Mouse (Mus musculus): ENCODE measurements at regions not wholly inside any gene's neighbourhood (a gene's known extent, or its start where the extent isn't known, plus 50 kb on each side); places are given as distances from the start of the nearest gene placed in this dataset.
A peak's percentile ranks its signal among the peaks of the same experiment; 100 is the strongest.

DNA sequence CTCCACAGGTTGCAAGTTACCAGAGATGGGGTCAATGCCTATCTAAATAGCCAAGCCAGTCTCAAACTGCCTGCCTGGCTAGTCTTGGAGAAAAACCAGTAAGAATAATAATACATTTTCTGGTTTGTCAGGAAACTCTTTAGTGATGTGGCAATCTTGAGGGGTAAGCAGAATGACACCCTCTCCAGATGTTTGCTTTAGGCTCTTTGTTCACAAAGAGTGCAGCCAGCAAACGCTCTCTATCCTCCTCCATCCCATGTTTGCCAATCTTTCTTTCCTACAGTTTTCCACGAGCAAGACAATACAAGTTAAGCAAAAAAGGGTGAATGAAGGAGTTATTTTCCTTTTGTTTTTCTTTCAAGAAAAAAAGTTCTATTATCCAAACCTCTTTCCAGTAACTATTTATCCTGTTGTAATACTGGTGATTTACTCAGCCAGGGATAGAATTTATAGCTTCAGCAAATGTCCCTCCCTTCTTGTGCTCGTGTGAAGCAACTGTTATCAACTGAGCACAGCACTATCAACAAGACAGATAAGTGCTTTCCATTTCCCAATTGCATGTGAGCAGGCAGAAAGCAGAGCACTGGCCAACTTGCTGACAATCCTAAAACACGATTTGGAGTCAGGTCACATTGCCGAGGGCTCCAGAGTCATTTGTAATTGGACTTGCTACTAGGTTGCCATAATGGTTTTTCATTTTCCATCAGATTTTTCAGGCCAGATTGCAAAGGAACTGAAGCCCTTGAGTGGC, 873.5 kb downstream of the Rapgef2 start:
- DNase-seq (ENCODE audit: low spot score in 2 of 2): no peak
- intact Hi-C loops (cut with DNase I): no loop called here

DNA sequence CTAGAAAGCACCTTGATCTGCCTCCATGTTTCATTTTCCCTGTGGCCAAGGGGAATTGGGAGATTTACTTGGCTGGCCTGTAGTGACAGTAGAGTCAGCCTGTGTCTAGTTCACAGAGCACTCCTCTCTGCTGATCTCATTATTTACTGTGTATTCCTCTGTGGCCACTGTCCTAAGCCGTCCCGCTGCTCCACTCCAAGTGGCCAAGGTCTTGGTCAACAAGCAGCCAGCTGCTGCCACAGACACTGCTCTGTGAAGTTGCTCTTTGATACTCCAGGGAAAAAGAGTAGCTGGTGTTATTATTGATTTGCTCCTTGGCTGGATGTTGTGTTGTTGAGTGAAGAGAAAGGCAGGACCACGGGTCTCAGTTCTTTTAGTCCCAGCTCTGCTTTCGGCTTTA, 874.9 kb downstream of the Rapgef2 start:
- DNase-seq (ENCODE audit: low spot score in 2 of 2): no peak
- intact Hi-C loops (cut with DNase I): no loop called here

DNA sequence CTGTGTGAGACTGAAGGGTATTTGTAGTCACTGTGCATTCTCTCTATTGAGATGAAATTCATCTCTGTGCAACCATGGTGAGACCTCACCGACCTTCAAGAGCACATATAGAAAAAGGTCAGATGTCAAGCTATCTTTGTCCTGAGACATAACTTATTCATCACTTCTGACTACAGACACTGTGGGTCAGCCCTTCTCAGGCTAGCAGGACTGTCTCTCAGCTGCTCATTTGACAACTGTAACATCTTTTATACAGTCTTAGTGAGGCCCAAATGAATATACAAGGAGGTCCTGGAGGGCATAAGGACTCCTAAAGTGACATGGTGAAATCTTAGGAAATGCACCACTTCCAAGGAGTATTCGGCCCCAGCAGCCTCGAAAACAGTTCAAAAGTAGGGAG, 877.1 kb downstream of the Rapgef2 start:
- no peak for DNase-seq (ENCODE audit: low spot score in 2 of 2)
- intact Hi-C loops (cut with DNase I): no loop called here

DNA sequence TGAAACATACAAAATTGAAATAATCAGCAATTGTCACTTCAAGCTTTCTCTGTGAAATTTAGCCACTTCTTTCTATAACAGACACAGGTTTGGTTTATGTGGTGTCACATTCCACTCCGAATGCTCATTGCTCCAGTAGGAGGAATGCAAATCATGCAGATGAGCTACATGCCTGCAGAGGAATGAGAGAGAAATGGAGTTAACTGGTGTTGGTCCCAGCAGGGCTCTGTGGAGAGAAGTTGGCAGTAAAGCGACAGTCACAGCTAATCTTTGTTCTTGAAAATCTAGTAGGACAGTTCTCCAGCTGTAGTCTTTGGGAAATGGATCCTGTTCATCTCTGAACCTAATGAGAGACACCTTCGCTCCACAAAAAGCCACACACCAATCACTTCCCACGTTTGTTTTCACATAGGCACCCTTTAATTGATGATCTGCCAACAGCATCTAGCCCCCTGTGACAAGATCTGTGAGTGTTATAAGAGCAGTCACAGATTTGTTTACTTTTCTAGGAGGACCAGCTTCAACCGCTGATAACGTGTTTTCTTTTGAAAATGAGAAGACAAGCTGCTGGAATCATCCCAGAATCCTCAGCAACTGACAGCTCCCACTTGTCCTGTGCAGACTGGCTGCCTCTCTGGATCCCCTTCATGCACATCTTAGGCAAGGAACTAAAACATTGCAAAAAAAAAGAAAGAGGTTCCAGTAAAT, 880.4 kb downstream of the Rapgef2 start:
- no peak for DNase-seq (ENCODE audit: low spot score in 2 of 2)
- intact Hi-C loops (cut with DNase I): no loop called here

DNA sequence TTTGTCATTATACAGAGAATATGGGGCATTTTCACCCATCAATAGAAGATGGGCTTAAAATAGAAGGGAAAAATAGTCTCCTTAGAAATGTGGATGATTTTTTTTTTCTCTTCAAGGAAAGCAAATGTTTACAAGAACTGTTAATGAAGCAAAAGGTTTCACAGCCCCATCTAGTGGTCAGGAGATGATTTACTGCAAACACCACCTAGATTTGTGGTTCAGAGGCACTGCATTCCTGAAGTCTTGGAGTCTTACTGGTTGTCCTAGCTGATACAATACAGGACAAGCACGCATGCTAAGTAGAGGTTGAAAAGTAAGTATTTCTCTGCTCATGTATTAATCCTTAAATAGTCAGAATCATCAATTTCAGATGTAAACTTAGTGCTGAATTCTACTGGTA, 927.9 kb downstream of the Rapgef2 start:
- intact Hi-C loops (cut with DNase I): loop anchor here (10.0 kb wide), 1 partner anchor 556 kb away; no protein-coding TSS in a partner anchor
- DNase-seq (ENCODE audit: low spot score in 2 of 2): peak in 1 of 2 experiments; percentile 34

DNA sequence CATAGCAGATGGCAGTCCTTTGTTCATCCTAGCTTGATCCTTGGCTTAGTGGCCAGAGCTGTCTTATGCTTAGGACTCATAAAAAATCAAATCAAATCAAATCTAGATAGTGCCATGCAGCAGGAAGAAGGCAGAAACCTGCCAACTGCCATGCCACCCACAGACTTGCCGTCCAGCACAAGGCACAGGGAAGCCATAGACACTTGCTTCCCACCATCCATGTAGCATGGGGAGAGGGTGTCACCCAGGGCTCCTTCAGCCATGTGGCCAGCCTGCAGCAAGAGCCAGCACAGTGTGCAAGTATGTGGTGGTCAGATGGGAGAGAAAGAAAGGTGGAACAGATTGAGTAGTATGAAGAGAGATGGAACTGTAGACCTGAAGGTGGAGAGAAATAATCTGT, 946.4 kb downstream of the Rapgef2 start:
- intact Hi-C loops (cut with DNase I): no loop called here
- DNase-seq (ENCODE audit: low spot score in 2 of 2): no peak

DNA sequence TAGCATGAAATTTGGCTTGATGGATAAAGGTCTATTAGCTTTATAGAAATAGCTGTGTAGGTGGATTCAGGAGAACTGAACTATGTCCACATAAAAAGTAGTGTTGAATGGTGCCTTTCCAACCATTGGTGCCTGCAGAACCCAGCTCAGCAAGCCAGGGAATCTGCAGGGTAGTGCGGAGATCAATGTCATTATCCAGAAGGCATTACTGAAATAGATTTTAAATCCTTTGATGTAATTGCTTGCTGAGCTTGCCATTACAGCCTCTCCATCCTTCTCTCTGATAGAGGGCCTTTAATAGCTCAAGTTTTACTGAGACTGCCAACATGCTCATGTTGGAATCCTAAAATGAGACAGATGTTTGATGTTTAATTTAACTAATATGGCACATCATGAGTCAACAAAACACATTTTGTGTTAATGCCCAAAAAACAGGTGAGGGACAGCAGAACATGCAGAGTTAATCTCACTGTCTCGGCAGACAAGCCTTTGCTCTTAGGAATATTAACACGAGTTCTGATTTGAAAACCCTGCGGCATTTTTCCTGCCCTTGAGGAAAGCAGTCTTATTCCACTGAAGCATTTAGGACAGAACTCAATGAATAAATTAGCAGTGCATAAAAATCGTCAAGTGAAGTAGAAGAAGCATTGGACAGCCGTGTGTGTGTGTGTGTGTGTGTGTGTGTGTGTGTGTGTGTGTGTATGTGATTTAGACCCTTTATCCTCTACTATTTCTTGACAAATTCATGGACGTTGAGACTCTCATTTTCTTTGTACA, 974.5 kb downstream of the Rapgef2 start:
- DNase-seq (ENCODE audit: low spot score in 2 of 2): no peak
- intact Hi-C loops (cut with DNase I): no loop called here

DNA sequence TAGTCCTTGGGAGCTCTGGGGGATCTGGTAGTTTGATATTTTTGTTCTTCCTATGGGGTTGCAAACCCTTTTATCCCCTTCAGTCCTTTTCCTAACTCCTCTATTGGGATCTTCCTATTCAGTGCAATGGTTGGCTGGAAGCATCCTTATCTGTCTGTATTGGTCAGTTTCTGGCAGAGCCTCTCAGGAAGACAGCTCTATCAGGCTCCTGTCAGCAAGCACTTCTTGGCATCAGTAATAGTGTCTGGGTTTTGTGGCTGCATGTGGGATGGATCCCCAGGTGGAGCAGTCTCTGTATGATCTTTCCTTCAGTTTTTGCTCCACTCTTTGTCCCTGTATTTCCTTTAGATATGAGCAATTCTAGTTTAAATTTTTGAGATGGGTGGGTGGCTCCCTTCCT, 985.8 kb downstream of the Rapgef2 start:
- DNase-seq (ENCODE audit: low spot score in 2 of 2): no peak
- intact Hi-C loops (cut with DNase I): no loop called here

DNA sequence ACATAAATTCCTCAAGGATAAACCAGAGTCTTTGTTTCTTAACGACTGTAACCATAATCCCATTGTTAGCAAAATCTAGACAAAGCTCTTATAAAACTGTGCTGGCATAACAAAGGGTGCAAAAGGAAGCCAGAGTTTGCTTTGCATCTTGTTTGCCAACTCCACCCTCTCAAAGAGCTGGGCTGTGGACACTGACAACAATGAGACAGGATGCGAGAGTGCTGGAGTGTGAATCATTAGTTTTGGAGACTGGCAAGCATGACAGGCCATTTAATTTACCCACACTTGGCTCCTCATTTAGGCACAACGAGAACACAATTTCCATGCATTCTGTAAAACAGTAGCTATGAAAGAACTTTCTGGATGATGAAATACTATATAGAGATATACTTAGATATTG, 994.4 kb downstream of the Rapgef2 start:
- intact Hi-C loops (cut with DNase I): no loop called here

DNA sequence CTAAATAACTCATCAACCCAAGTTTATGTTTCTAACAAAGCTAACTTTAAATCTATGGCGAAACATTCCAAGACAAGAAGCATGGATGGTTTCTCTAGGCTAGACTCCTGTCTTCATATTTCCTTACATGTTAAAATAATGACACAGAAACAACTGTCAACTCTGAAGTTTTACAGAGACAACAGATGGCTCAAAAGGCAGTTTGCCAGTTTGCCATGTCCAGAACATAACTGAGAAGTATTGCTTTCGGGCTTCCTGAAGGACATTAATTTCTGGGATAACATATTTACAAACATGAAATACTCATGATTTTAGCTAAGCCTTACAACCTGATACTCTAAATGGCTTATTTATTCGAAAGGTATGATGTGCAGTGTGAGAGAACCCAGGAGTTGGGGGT, 1002.2 kb downstream of the Rapgef2 start:
- DNase-seq (ENCODE audit: low spot score in 2 of 2): no peak
- intact Hi-C loops (cut with DNase I): no loop called here

More for the DNA sequence above, 994.4 kb downstream of the Rapgef2 start:
- DNase-seq (ENCODE audit: low spot score in 2 of 2): no peak

DNA sequence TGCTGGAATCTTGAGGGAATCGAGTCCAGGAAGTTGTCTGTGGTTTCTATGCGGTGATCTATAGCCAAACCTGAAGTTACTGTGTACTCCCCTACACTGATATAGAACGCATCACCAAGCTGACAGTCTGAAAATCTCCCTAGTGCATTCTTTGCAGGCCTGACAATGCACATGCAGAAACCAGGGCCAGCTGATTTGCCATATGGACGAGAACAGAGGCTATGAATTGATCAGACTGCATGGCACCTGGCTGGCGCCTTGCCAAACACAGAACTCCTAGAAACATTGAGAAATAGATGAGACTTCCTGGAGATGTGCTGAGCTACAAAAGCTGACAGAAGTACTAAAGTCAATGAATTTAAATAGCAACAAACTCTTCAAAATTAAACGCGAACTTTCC, 1049.4 kb downstream of the Rapgef2 start:
- DNase-seq (ENCODE audit: low spot score in 2 of 2): no peak
- intact Hi-C loops (cut with DNase I): no loop called here

DNA sequence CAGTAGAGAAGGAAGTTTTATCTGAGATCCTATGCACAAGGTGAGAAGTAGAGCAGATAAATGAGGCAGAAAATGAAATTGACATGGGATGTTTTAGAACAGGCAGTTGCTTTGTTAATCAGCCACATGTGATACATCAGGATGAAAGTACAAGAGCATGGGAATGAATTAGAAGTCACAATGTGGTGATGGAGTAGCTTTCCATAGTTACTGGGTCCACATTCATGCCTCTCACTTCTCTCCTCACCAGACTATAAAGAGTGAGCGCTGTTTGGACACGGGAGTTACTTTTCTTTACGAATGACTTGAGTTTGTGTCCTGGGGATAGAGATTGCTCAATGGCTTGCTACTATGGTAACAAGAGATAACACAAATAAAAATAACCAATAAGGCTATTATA, 1076.6 kb downstream of the Rapgef2 start:
- intact Hi-C loops (cut with DNase I): no loop called here
- no peak for DNase-seq (ENCODE audit: low spot score in 2 of 2)

DNA sequence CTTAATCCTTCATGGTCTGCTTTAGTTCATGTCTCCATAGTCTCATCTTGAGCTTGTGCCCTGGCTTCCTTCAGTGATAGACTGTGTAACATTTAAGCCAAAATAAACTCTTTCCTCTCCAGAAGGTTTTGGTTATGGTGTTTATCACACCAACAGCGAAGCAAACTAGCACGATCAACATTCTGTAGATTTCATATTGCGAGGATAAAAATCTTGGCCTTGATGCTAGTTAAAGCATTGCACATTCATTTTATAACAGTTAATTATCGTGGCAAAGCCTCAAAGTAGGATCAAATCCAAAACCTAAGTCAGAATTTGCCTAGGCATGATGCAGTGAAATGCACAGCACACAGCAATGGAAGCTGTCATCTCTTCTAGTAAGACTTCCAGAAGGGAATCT, 1123.7 kb downstream of the Rapgef2 start:
- DNase-seq (ENCODE audit: low spot score in 2 of 2): no peak
- intact Hi-C loops (cut with DNase I): no loop called here

DNA sequence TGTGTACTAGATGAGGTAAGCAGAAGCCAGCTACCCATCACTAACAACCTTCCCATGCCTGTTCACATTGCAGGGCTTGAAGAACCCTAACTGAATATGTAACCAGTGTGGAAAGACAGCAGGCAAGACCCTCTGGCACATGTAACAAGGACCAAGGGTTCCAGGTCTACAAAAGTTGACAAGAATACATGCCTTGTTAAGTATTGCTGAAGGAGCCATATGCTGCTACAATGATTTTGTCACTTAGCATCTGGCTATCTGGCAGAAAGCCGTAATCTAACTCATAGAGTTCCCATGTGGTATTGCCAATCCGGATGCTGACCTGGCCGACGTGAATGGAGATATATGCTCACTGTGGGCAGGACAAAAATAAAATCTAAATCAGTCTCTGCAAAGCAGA, 1127.9 kb downstream of the Rapgef2 start:
- intact Hi-C loops (cut with DNase I): no loop called here
- peak; percentile 50 to 53 for DNase-seq (ENCODE audit: low spot score in 2 of 2)

Data from left cerebral cortex, postnatal 36 days (tissue).